Mouse (Mus musculus): ENCODE results near the gene Lmo4. TPM values are rescaled to one million over a fixed set of nuclear protein-coding genes. Genes with fewer than 3 reads are reported as not detected.

Lmo4 gene
- total and polyA plus RNA-seq, 2 experiments from 2014 or later = 77.9 to 139 TPM

- Histone ChIP-seq H3K4me3 (ENCODE audit: low read depth, low read length) (no peak overlapping the region), H3K4me1 (ENCODE audit: insufficient read depth, low read length) (no peaks in the 10 kb centered on the region), H3K27me3 (ENCODE audit: insufficient read depth, low read length) (no peaks in the 10 kb centered on the region), H3K9me3 (ENCODE audit: low read length) (no peaks in the 10 kb centered on the region), H3K4me2 (ENCODE audit: low read depth, low read length, poor library complexity, severe bottlenecking) (no peak overlapping the region), H3K27ac (ENCODE audit: low read depth, low read length) (no peak overlapping the region), H3K36me3 (ENCODE audit: insufficient read depth, low read length) (no peaks in the 10 kb centered on the region), H3K9ac (replicated peaks; ENCODE audit: low read length, poor library complexity, severe bottlenecking) (no peak overlapping the region)
- no peak for TF ChIP-seq CTCF (IDR thresholded peaks at IDR 0.05)
- DNase-seq (ENCODE audit: low spot score) = no peak
- no peak for ATAC-seq (ENCODE audit: low FRiP score)
- WGBS = 96% methylated on average over 3 of the region's 3 CpGs
These were observed 66.4 kb downstream of the Lmo4 start for GRCm38 (mm10) chr3:144138659-144139058.

Data from midbrain, postnatal 0 days (tissue).